Mouse (Mus musculus): ENCODE data around the gene Zscan2. TPM values are rescaled to one million over a fixed set of nuclear protein-coding genes. Genes with fewer than 3 reads are reported as not detected.

Zscan2 gene
- total and polyA plus RNA-seq, 2 experiments = 1.6 to 3.0 TPM

GRCm38 (mm10) chr7:80833651-80834532, 26.8 kb upstream of the Zscan2 start:
- TF ChIP-seq CTCF (IDR thresholded peaks at IDR 0.05; ENCODE audit: low read depth, low read length) = no peak
- TF ChIP-seq POLR2A (IDR thresholded peaks at IDR 0.05; ENCODE audit: extremely low read depth, insufficient read depth, low read length) = no peak
- Histone ChIP-seq H3K4me3 (ENCODE audit: insufficient read depth, low read depth, low read length) (no peak overlapping the region), H3K4me1 (ENCODE audit: control insufficient read depth, insufficient read depth, low read length) (peaks cover 2% of the 10 kb centered on the region), H3K27ac (replicated peaks; ENCODE audit: insufficient read depth, low read depth, low read length) (no peak overlapping the region), H3K27me3 (ENCODE audit: control insufficient read depth, insufficient read depth, low read length) (no peaks in the 10 kb centered on the region), H3K9ac (ENCODE audit: low read depth, low read length) (no peak overlapping the region), H3K36me3 (ENCODE audit: control insufficient read depth, insufficient read depth, low read length) (no peaks in the 10 kb centered on the region), H3K79me2 (ENCODE audit: control insufficient read depth, insufficient read depth, low read length) (no peaks in the 10 kb centered on the region)
- DNase-seq (ENCODE audit: extremely low read depth, low read depth, low spot score) = no peak
- WGBS = 53% methylated on average over 12 of the region's 12 CpGs

DNA sequence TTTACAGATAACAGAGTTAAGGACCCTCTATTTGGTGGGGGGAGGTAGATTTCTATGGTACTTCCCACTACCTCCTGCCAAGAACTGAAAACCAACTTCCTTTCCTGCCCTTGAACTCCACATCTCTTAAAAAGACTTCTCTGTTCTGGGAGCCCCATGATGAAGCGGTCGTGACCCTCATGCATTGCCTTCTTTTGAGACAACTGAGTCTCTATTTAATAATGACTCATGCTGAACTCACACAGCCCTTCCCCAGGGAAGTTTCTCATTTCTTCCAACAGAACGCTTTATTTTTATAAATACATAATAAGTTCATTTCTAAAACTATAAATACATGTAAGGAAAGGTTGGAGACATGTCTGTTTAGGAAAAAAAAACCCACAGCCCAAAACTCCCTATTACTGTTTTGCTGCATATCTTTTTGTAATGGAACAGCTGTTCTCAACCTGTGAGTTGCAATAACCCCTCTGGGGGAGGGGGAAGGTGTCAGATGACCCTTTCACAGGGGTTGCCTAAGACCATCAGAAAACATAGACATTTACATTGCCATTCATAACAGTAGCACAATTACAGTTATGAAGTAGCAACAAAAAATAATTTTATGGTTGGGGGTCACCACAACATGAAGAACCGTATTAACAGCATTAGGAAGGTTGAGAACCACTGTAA, 24.6 kb upstream of the Zscan2 start:
- Histone ChIP-seq H3K4me3 (ENCODE audit: insufficient read depth, low read depth, low read length) (no peak overlapping the region), H3K27ac (replicated peaks; ENCODE audit: insufficient read depth, low read depth, low read length) (no peak overlapping the region), H3K79me2 (ENCODE audit: control insufficient read depth, insufficient read depth, low read length) (no peaks in the 10 kb centered on the region), H3K36me3 (ENCODE audit: control insufficient read depth, insufficient read depth, low read length) (no peaks in the 10 kb centered on the region), H3K27me3 (ENCODE audit: control insufficient read depth, insufficient read depth, low read length) (no peaks in the 10 kb centered on the region), H3K4me1 (ENCODE audit: control insufficient read depth, insufficient read depth, low read length) (peaks cover 2% of the 10 kb centered on the region), H3K9ac (ENCODE audit: low read depth, low read length) (no peak overlapping the region)
- WGBS = 82% methylated on average over 4 of the region's 4 CpGs
- TF ChIP-seq POLR2A (IDR thresholded peaks at IDR 0.05; ENCODE audit: extremely low read depth, insufficient read depth, low read length) (no peak), CTCF (IDR thresholded peaks at IDR 0.05; ENCODE audit: low read depth, low read length) (no peak)
- peak; percentile 37 for DNase-seq (ENCODE audit: extremely low read depth, low read depth, low spot score)

DNA sequence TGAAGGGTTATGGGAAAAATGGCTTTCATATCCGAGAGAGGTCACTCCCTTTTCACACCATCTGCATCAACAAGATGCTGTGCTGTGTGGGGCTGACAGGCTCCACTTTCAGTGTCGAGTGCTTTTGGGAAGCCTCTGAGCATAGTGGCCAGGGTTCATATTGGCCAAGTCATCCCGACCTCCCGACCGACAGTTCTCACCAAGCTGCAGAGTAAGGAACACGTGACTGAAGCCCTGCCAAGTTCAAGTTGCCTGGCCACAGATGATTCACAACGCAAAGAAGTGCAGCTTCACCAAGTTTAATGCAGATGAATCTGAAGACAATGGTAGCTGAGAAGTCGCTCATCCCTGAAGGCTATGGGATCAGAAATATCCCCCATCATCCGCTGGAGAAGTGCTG, 23.0 kb upstream of the Zscan2 start:
- TF ChIP-seq CTCF (IDR thresholded peaks at IDR 0.05; ENCODE audit: low read depth, low read length) (no peak), POLR2A (IDR thresholded peaks at IDR 0.05; ENCODE audit: extremely low read depth, insufficient read depth, low read length) (no peak)
- DNase-seq (ENCODE audit: extremely low read depth, low read depth, low spot score) = peak; percentile 45
- 43% methylated on average over 9 of the region's 9 CpGs for WGBS
- no peak overlapping the region for H3K27ac ChIP-seq (replicated peaks; ENCODE audit: insufficient read depth, low read depth, low read length)
- H3K27me3 ChIP-seq (ENCODE audit: control insufficient read depth, insufficient read depth, low read length) = no peaks in the 10 kb centered on the region
- H3K79me2 ChIP-seq (ENCODE audit: control insufficient read depth, insufficient read depth, low read length) = no peaks in the 10 kb centered on the region
- peaks cover 2% of the 10 kb centered on the region for H3K4me1 ChIP-seq (ENCODE audit: control insufficient read depth, insufficient read depth, low read length)
- no peak overlapping the region for H3K9ac ChIP-seq (ENCODE audit: low read depth, low read length)
- H3K4me3 ChIP-seq (ENCODE audit: insufficient read depth, low read depth, low read length) = no peak overlapping the region
- H3K36me3 ChIP-seq (ENCODE audit: control insufficient read depth, insufficient read depth, low read length) = no peaks in the 10 kb centered on the region

DNA sequence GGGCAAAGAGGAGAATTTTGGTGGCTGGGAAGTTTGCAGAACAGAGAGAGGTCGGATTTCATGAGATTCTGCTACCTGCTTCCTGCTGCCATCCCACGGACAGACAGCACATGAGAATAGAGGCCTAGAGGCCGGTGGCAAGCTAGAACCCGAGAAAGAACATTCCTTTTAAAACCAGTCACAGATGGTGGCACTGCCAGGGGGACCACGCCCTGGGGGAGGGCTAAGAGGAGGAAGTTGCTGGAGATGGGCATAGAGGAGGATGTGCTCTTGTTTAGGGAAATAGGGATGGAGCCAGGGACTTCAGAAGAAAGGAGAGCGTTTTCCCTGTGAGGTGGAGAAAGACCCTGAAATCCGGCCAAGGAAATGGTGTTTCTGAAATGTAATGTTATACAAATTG, 22.5 kb upstream of the Zscan2 start:
- no peaks in the 10 kb centered on the region for H3K36me3 ChIP-seq (ENCODE audit: control insufficient read depth, insufficient read depth, low read length)
- 80% methylated on average over 7 of the region's 7 CpGs for WGBS
- no peak overlapping the region for H3K27ac ChIP-seq (replicated peaks; ENCODE audit: insufficient read depth, low read depth, low read length)
- H3K79me2 ChIP-seq (ENCODE audit: control insufficient read depth, insufficient read depth, low read length) = no peaks in the 10 kb centered on the region
- H3K4me3 ChIP-seq (ENCODE audit: insufficient read depth, low read depth, low read length) = no peak overlapping the region
- H3K4me1 ChIP-seq (ENCODE audit: control insufficient read depth, insufficient read depth, low read length) = peaks cover 2% of the 10 kb centered on the region
- H3K27me3 ChIP-seq (ENCODE audit: control insufficient read depth, insufficient read depth, low read length) = no peaks in the 10 kb centered on the region
- TF ChIP-seq POLR2A (IDR thresholded peaks at IDR 0.05; ENCODE audit: extremely low read depth, insufficient read depth, low read length) (no peak), CTCF (IDR thresholded peaks at IDR 0.05; ENCODE audit: low read depth, low read length) (no peak)
- DNase-seq (ENCODE audit: extremely low read depth, low read depth, low spot score) = no peak
- no peak overlapping the region for H3K9ac ChIP-seq (ENCODE audit: low read depth, low read length)

- H3K27me3 ChIP-seq (ENCODE audit: control insufficient read depth, insufficient read depth, low read length) = no peaks in the 10 kb centered on the region
- H3K36me3 ChIP-seq (ENCODE audit: control insufficient read depth, insufficient read depth, low read length) = no peaks in the 10 kb centered on the region
- no peaks in the 10 kb centered on the region for H3K4me1 ChIP-seq (ENCODE audit: control insufficient read depth, insufficient read depth, low read length)
- H3K9ac ChIP-seq (ENCODE audit: low read depth, low read length) = no peak overlapping the region
- DNase-seq (ENCODE audit: extremely low read depth, low read depth, low spot score) = no peak
- no peak overlapping the region for H3K27ac ChIP-seq (replicated peaks; ENCODE audit: insufficient read depth, low read depth, low read length)
- H3K79me2 ChIP-seq (ENCODE audit: control insufficient read depth, insufficient read depth, low read length) = no peaks in the 10 kb centered on the region
- H3K4me3 ChIP-seq (ENCODE audit: insufficient read depth, low read depth, low read length) = no peak overlapping the region
- TF ChIP-seq POLR2A (IDR thresholded peaks at IDR 0.05; ENCODE audit: extremely low read depth, insufficient read depth, low read length) = no peak
- TF ChIP-seq CTCF (IDR thresholded peaks at IDR 0.05; ENCODE audit: low read depth, low read length) = no peak
Observed at GRCm38 (mm10) chr7:80839755-80840154, 21.0 kb upstream of the Zscan2 start.

- Histone ChIP-seq H3K4me1 (ENCODE audit: control insufficient read depth, insufficient read depth, low read length) (no peaks in the 10 kb centered on the region), H3K9ac (ENCODE audit: low read depth, low read length) (no peak overlapping the region), H3K79me2 (ENCODE audit: control insufficient read depth, insufficient read depth, low read length) (no peaks in the 10 kb centered on the region), H3K36me3 (ENCODE audit: control insufficient read depth, insufficient read depth, low read length) (no peaks in the 10 kb centered on the region), H3K27me3 (ENCODE audit: control insufficient read depth, insufficient read depth, low read length) (no peaks in the 10 kb centered on the region), H3K27ac (replicated peaks; ENCODE audit: insufficient read depth, low read depth, low read length) (no peak overlapping the region), H3K4me3 (ENCODE audit: insufficient read depth, low read depth, low read length) (no peak overlapping the region)
- WGBS = 61% methylated on average over 1 of the region's 1 CpGs
- no peak for DNase-seq (ENCODE audit: extremely low read depth, low read depth, low spot score)
- no peak for TF ChIP-seq CTCF (IDR thresholded peaks at IDR 0.05; ENCODE audit: low read depth, low read length)
- no peak for TF ChIP-seq POLR2A (IDR thresholded peaks at IDR 0.05; ENCODE audit: extremely low read depth, insufficient read depth, low read length)
Observed at GRCm38 (mm10) chr7:80840241-80840640, 20.5 kb upstream of the Zscan2 start.
